Mouse (Mus musculus) cerebellum, postnatal 14 days (tissue): Measurements from ENCODE around the gene Tenm3.
A peak's percentile ranks its signal among the peaks of the same experiment; 100 is the strongest.

Experiments
- DNase-seq, 2 experiments: peaks; one replicate each; pipeline ENCODE4 v3.0.0; 2021; ENCODE audit warnings: mixed read lengths in 2 of 2

The Tenm3 gene

DNA sequence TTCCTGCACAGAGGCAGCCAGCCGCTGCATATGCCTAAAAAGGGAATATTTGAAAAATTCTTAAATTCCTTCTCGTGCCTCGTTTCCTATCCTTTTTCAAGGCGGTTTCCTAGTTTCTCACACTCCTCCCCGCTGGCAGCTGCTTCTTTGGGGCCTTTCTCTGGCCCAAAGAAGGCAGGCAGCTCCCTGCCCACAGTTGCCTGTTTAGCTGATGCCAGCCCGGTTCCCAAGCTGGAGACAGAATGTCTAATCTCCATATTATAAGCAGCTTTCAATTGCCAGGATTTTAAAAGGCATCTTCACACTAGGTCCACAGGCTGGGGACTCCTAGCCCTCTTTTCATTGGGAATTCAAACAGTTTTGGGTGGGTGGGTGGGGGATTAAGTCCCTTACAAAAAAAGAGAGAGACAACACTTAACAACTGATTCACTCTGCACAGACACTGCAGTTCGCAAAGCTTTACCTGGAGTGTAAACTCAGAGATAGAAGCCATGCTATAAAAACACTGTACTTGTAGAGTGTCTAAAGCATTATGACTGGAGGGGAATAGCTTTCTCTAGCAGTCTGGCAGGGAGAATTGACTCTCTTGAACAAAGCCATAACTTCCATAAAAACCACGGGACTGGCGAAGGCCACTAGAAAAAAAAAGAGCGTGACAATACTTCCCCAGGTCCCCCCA, 275.7 kb downstream of the Tenm3 start:
- DNase-seq = no peak

DNA sequence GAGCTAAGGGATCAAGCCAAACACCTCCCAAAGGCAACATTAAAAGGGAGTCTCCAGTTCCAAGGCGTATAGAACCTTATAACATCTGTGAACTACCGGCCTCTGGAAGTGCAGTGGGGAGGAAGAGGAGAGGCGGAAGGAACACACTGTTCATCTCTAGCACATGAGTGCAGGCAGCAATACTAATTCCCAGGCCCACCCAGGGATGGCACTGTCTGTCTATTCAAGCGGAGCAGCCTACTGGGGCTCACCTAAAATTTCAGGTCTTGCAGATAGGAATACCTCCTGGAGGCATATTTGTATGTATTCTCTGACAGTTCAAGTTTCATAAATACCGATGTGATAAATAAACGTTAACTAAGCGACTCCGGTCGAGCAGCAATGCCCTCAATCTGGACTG, 283.5 kb downstream of the Tenm3 start:
- DNase-seq = no peak

DNA sequence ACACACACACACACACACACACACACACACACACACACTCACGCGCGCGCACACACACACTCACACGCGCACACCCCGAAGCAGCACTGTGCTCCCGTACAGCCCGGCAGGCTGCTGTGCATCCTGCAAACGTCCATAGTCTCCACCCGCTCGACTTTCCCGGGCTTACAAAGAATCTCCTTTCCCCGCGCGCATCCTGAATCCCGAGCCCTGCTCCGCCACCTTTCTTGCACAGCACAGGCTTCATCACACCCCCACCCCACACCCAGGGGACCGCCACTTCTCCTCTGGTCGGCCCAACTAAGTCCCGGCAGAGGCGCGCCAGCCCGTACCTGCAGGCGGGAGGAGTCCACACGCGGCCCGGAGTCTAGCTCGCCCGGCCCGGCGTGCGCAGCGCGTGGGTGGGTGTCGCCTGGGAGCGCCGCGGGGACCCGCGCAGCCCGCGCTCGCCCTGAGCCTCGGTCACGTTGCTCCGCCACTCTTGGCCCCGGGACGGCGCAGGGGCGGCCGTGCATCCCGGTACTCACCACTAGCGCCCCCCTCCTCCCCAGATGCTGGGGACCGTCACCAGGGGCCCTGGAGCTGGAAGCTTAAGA, 288.1 kb downstream of the Tenm3 start:
- peak; percentile 40 to 58 for DNase-seq

DNA sequence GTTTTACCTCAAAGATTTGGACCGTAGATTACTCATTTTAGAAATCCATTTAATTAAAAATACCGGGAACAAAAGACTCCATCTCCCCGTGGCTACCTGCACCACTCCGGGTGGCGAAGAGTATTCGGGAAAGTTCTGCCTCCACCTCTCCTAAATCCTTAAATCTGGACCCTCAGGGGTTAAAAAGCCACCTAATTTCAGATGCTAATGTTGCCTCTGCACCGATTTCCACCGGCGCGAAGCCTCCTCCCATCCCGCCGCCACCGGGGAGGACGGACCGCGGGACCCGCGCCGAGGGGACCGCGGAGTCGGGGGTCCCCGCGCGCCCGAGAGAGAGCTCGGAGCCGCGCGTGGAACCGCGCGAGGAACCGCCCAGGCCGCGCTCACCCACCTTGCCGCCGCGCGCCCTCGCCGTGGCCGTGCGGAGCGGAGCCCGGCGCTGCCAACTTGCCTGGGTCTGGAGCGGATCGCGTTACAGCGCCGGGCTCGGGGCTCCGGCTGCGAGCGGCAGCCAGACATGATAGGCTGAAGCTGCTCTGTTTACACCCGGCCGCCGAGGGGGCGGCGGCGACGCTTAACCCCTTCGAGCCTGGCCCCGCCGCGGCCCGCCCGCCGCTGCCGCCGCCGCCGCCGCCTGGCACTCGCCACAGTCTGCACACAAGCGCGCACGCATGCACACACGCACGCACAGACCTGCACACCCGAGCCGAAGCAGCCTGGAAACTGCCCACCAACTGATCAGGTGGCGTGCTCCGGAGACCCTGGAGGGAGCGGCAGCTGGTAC, 288.8 kb downstream of the Tenm3 start:
- DNase-seq = peak; percentile 76 to 82

DNA sequence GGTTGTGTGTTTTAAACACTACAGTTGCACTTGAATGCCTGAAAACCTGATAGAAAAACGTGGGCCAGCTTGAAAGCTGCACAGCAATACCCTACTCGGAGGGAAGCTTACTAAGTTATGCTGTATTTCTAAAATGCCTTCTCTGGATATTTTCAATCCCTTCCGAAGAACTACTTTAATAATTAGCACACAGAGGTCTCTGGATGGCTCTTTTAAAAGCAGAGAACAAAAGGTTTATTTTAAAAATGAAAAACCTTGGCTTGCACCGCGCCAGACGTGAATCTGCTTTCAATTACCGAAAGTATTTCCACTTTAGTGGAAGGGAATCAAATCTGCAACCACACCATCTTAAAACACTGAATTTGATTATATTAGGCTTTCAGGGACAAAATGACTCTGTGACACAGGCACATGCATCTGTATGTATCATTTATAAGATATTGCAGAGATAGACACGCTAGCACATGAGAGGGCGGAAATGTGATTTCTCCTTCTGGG, 289.9 kb downstream of the Tenm3 start:
- DNase-seq = peak in 1 of 2 experiments; percentile 19

DNA sequence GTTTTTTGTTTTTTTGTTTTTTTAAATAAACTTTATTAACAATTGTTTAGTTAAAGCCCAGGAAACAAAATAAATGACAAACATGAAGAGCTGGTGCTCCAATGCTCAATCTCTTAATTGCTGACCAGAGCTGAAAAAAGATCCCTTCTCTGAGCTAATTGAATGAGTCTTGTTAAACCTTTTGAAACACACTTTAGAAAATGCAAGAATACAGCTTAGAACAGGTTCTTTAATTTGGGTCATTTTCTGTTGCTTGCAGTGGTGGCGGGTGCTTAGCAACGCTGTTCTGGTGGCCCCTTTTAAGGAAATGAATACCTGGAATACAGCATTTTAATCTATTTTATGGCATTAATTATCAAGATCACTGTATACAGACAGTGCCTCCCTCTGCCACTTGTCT, 291.4 kb downstream of the Tenm3 start:
- no peak for DNase-seq

DNA sequence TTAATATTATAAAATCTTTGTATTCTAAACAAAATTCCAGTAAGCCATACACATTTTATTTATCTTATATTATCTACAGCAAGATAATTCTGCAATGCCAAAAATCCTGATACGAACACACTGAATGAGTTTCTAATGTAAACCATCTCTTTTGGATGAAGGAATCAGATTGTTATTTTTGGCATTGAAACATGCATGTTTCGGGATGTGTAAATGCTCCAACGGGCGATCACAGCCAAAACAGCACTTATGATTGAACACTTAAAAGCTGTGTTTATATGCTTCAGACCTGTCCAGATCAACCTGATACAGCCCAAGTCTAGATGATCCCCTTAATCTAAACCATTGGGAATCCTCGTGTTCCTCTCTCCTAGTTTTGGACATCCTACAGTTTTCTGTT, 292.4 kb downstream of the Tenm3 start:
- no peak for DNase-seq

DNA sequence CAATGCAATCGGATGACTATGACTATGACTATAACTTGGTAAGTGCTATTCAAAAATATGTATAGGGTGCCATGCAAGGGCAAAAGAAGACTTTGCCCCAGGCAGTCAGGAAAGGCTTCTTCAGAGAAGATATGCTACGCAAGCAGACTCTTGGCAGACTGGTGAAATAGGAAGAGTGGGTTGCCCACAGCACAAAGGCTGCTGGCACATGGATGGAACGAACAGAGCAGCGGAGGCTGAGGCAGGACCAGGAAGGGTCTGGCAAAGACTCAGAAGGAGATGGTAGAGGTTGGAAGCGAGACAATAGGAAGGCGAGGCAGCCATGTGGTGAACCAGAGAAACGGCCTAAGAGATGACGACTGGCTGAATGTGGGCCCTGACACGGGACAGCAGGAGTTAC, 294.8 kb downstream of the Tenm3 start:
- DNase-seq = no peak

DNA sequence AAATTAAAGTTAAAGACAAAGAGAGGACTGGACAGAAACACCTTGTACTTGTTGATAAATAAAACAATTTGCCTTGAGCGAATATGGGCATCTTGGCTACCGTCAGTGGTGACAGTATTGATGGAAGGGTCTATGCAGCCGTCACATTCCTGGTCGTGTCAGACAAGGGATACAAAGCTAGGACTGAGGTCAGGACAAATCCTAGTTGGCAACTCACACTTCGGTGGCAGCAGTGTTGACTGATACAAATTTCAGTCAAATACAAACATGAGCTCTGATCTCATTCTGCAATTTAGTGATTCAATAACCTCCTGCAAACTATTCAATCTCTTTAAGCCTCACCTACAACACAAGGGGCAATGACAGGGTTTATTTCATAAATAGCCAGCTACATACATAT, 298.1 kb downstream of the Tenm3 start:
- DNase-seq = no peak

DNA sequence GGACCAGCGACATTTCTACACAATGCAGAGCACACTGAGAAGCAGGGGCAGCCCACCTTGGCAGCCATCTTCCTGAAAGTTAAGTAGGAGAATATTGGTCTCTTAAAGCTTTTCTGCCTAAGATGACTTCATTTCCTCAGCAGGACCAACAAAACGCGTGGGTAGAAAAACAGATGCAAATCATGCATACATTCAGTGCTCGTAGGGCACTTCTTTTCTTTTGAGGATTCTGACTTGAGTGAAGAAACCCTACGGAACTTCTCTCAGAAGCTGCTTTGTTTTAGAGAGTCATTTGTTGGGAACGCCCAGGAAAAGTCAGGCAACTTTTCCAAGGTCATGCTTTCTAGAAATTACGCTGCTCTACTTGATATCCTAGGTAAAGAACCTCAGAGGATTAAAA, 298.9 kb downstream of the Tenm3 start:
- DNase-seq = no peak

DNA sequence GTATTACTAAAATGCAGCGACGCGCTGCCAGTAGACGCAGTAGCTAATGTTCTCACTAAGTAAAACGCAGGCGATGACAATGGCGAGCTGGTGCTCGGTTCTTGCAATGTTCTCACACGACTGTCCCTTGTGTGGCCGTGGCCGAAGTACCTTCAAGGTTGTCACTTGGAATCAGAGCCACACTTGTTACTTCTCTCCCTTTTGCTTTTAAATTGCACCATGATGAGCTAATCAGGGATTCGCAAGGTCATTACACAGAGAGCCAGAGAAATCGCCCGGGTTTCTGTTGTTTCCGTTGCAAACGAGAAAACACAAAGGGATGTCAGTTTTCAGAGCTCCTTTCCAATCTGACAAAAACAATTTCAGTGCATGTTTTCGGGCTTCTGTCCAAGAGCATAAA, 301.6 kb downstream of the Tenm3 start:
- DNase-seq = no peak

DNA sequence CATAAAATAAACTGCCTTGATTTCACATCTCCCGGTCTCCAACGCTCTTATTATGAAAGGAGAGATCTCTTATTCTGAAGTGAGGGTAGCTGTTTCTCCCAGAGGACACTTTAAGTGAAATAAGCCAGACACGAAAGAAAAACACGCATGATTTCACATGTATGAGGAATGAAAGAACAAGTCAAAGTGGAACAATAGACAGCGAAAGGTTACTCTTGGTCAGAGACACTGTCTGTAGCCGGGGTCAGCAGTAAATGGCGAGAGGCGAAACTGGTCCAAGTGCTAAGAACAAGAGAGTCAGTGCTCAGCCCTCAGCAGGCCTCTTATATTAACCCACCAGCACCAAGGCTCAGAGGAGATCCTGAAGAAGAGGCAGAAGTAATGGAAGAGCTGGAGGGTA, 302.9 kb downstream of the Tenm3 start:
- no peak for DNase-seq

DNA sequence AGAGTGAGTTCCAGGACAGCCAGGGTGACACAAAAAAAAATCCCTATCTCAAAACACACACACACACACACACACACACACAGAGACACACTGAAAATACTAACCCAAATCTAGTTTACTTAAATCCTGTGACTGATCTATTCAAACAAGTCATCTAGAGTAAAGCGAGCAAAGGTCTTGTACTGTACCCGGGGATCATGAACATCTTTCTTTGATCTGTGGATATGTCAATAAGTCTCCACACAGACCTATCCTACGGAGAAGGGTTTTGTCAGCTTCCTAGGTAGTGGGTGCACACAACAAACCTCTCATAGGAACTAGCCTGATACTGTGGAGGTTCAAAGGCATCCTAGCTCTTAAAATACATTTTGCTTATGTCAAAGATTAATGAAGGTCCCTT, 307.9 kb downstream of the Tenm3 start:
- no peak for DNase-seq

DNA sequence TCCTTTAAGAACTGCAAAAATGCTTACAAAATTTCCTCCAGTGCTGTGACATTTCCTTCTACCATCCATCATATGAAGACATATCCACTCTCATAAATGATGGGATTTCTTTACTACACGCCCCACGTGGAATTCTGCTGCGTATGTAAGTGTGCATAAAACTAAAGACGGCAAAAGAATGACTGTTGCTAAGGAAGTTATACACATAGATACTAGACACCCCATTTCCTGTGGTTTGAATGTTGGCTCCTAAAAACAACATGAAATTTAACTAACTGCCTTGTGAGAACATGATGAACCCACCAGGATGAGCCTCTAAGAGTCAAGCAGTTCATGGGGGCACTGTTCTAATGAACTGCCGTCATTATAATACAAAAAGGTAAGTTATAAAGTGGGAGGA, 312.0 kb downstream of the Tenm3 start:
- no peak for DNase-seq

DNA sequence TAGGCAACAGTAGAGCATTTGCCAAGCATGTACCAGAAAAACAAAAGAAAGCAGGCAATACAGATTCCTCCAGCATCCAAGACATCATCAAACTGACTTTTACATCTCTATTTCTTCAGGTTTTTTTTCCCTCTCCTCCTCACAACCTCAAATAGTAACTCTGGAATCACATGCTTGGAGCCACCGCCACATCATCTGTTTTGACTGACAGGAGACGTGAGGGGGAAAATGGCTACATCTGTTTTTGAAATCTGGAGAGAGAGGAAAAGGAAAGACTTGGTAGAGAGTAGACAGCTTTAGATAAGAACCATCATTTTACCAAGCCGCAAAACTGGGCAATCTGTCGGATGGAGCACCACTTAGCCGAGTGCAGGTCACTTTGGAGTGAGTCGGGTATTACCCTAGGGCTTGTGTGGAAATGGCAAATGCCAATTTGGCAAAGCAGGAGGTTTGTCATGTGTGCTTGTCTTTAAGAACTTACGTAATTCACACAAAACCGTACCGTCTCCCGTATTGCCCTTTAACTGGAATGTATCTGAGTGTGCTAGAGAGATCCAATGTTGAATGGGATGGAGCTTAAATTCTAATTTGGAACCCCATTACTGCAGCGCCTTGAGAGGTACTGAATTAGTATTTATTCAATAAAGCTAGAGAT, 312.7 kb downstream of the Tenm3 start:
- DNase-seq = no peak

DNA sequence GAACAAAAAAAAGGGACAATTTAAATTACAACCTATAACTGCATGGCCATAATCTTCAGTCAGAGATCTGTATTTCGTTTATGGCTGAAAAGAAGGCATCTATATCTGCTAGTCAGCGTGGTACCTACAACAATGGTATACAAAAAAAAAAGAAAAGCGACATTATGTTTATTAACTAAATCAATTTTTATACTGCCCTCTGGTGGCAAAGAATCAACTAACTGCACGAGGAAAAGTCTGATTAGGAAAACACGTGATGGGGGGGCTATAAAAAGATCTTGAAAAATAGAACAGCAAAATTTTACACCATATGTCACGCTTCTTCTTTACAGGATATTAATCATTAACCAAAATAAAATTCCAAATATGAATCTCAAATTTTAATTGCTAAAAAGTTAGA, 316.3 kb downstream of the Tenm3 start:
- DNase-seq = peak; percentile 19 to 55

DNA sequence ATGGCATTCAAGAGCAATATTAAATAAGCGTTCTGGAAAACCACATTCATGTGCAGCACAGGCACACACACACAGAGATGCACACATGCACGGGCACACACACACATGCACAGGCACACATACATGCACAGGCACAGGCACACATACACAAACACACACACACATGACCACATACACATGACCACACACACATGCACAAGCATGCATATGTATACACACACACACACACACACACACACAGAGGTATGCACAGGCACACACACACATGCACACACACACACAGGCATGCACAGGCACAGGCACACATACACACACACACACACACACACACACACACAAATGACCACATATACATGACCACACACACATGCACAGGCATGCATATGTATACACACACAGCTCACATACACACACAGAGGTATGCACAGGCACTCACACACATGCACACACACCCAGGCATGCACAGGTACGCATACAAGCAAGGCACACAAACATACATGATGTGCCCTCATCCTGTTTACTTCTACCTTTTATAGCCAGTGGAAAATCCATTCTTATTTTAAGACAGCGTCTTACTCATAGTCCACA, 321.1 kb downstream of the Tenm3 start:
- DNase-seq = no peak

DNA sequence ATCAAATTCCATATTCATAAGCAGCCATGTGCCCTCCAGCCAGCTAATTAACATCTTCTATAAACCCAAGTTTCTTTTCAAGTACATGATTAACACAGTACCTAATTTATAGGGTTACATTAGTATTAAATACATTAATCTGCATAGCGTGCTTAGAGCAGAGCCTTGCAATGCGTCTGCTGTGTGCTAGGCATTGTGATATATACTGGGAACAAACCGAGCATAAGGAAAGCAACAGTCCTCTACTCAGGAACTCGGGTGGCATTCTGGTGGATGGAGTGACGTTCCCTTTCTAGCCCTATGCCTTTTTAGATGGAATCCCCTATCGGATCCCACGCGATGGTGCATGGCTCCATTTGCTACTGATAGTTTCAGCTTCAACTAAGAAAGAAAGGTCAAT, 321.7 kb downstream of the Tenm3 start:
- no peak for DNase-seq

DNA sequence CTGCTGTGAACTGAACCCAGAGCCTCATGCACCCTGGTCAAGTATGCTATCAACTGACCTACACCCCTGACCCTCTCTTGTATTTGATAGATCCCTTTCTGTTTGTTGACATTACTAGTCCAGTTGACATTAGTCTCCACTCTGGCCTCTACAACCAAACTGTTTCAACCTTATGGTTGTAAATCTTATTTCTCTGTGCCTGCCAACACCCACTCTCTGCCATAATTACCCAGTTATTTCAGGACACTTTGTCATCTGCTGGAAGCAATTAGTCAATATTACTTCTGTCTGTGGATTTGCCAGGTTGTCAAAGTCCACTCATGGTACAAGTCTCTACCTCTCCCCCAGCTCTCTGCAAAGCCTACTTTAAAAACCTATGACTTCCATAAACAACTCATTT, 326.3 kb downstream of the Tenm3 start:
- DNase-seq = no peak

DNA sequence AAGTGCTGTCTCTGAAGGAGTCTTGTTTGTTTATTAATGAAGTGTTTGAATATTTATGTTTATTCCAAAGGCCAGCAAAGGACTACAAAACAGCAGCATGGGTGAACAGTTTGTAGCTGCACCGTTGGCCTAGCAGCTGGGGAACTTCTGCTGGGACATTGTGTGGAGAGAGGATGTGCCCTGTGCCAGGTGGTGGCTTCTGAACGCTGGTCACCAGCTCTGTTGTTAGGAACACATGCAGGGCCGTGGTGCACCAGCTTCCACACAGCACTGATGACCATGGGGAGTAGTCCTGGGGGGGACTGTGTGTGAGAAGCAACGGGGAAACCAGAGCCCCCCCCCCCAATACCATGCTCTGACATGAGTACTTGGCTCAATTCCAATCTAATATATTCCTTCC, 329.5 kb downstream of the Tenm3 start:
- DNase-seq = no peak

DNA sequence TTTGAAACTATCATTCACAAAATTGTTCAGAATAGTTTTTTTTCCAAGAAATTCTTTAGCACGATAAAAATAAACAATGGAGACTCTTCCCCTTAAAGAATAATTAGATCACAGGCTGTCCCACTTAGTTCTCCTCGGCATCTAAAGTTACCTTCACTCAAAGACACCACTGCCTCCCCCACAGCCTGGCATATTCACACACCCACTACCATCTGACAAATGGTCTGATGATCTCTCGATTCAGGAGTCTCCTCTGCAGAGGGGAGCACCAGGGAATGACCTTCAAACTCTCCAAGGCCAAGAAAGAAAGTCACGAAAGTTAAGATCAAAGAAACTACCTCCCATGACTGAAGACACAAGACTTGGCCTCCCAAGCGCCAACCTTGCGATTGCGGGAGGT, 329.9 kb downstream of the Tenm3 start:
- DNase-seq = no peak

DNA sequence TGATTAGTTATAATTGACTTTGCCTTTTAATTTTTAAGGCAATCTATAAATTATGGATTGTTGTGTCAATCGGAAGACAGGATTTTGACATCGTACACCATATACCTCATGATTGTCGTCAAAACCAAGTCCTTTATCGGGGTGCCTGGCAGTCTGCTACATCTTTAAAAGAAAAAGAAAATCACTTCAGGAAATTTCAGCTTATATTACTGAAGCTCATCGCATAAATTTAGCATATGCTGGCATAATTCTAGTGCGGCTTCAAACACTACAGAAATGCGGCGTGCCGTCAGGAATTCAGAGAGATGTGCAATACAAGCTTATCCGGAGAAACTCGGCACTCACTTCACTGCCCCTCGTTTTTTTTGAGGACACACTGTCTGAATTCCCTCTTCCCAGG, 332.2 kb downstream of the Tenm3 start:
- no peak for DNase-seq

DNA sequence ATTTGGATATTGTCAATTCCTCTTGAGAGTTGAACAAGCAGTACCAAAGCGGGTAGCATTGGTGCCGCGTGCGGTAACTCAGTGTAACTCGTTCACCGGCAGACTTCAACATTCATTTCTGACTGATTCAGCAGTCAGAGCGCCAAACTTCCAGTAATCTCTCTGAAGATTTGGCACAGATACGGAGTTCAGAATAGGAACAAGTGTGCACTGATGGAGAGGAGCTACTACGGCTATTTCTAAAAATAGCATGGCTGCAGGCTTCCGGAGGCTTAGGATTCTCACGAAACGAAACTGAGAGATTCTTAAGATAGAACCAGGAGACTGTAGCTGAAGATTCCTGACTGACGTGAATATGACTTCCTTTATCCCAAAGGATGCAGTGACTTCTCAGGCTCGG, 332.6 kb downstream of the Tenm3 start:
- DNase-seq = peak; percentile 25 to 50
